In the genomic region with DNA sequence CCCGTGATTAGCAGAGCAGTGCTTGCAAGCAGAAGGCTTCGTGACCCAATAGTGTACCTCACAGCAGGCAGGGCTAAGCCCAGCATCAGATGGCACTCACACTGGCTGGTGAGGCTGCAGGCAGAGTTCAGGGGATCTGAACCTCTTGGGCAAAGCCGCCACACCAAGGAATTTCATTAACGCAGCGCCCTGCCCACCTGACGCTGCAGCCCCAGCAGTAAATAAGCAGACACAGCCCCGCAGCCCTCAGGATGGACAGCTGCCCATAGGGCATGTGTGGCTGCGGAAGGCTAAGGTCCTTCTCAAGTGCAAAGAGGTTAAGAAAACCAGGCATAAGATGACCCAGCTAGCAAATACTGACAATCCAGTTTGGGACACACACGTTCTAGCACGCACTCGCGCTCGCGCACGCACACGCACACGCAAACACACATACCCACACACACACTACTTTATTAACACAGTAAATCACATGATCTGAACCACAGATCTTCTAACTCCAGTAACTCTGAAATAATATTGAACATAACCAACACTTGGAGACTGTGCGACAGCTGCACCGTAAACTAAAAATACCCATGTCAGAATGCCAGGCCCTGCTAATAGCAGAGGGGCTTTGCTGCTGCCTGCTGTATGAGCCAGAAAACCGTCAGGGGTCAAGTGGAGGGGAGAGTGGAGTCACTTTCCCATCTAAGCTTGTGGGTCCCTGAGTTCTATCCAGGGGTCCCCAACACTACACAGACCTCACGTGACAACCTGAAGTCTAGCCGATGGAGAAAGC, we compare ENCODE assay signal across 10 mouse cellular contexts. TPM values are rescaled to one million over a fixed set of nuclear protein-coding genes. Genes with fewer than 3 reads are reported as not detected.
DNase-seq lines count a peak whose midpoint lies in the region; ATAC-seq and TF ChIP-seq lines count a peak whose summit lies in the region.
"Had no signal": no experiment of that assay in that cellular context is flagged by ENCODE, and none has a peak within 500 bp of the region (broad histone marks: within the 10 kb centered on the region; RNA-seq: fewer than 3 reads in every experiment).

No protein-coding gene starts in this region.

- H3K4me2 ChIP-seq in heart, embryonic 13.5 days: peak overlapping the region; percentile 36
- H3K4me2 ChIP-seq in lung, postnatal 0 days (replicated peaks; ENCODE audit: low read depth, low read length): no peak overlapping the region; the same call in 1 of the 2 replicates
- no peak overlapping the region for H3K4me2 ChIP-seq in limb, embryonic 11.5 days (ENCODE audit: low read depth, severe bottlenecking)
- peak overlapping the region; percentile 8; the same call in 1 of the 2 replicates for H3K4me2 ChIP-seq in stomach, embryonic 16.5 days (ENCODE audit: low read depth, low read length)

- 58% methylated on average over 22 of the region's 22 CpGs for WGBS in heart, embryonic 13.5 days
- WGBS in lung, postnatal 0 days: 69% methylated on average over 22 of the region's 22 CpGs
- 66% methylated on average over 22 of the region's 22 CpGs for WGBS in limb, embryonic 11.5 days
- WGBS in stomach, embryonic 16.5 days: 69% methylated on average over 22 of the region's 22 CpGs

- H3K27me3 ChIP-seq in heart, embryonic 13.5 days (replicated peaks): no peaks in the 10 kb centered on the region
- H3K27me3 ChIP-seq in lung, postnatal 0 days (replicated peaks; ENCODE audit: insufficient read depth, low read length): no peaks in the 10 kb centered on the region
- H3K27me3 ChIP-seq in limb, embryonic 11.5 days (ENCODE audit: control insufficient read depth, insufficient read depth, low read length): no peaks in the 10 kb centered on the region
- no peaks in the 10 kb centered on the region for H3K27me3 ChIP-seq in stomach, embryonic 16.5 days (ENCODE audit: control insufficient read depth, insufficient read depth, low read length)
- H3K27me3 ChIP-seq: neural tube, embryonic 13.5 days had no signal

- H3K9ac ChIP-seq in heart, embryonic 13.5 days: peak overlapping the region; percentile 58
- no peak overlapping the region for H3K9ac ChIP-seq in lung, postnatal 0 days (replicated peaks; ENCODE audit: low read depth)
- H3K9ac ChIP-seq in limb, embryonic 11.5 days (ENCODE audit: low read length): no peak overlapping the region
- no peak overlapping the region for H3K9ac ChIP-seq in stomach, embryonic 16.5 days (ENCODE audit: low read length)
- H3K9ac ChIP-seq: neural tube, embryonic 13.5 days had no signal

- H3K9me3 ChIP-seq in heart, embryonic 13.5 days: peaks cover 7% of the 10 kb centered on the region
- H3K9me3 ChIP-seq in lung, postnatal 0 days (ENCODE audit: low read length): no peaks in the 10 kb centered on the region
- no peaks in the 10 kb centered on the region for H3K9me3 ChIP-seq in limb, embryonic 11.5 days (ENCODE audit: control insufficient read depth, low read length)
- H3K9me3 ChIP-seq in stomach, embryonic 16.5 days (replicated peaks; ENCODE audit: control insufficient read depth, low read length): 0 out of 2 replicates have a peak, but pooled peaks cover 6% of the 10 kb centered on the region
- H3K9me3 ChIP-seq: neural tube, embryonic 13.5 days had no signal

- TF ChIP-seq CTCF in lung, postnatal 0 days (IDR thresholded peaks at IDR 0.05): no peak

- no peaks in the 10 kb centered on the region for H3K36me3 ChIP-seq in heart, embryonic 13.5 days
- no peaks in the 10 kb centered on the region for H3K36me3 ChIP-seq in lung, postnatal 0 days (ENCODE audit: insufficient read depth, low read length)
- H3K36me3 ChIP-seq in limb, embryonic 11.5 days (ENCODE audit: control insufficient read depth, insufficient read depth, low read length): no peaks in the 10 kb centered on the region
- no peaks in the 10 kb centered on the region for H3K36me3 ChIP-seq in stomach, embryonic 16.5 days (ENCODE audit: control insufficient read depth, insufficient read depth, low read length)
- H3K36me3 ChIP-seq: neural tube, embryonic 13.5 days had no signal

- peak overlapping the region; percentile 74 for H3K27ac ChIP-seq in heart, embryonic 13.5 days (replicated peaks)
- peak overlapping the region; percentile 54 for H3K27ac ChIP-seq in lung, postnatal 0 days (ENCODE audit: low read length)
- H3K27ac ChIP-seq in limb, embryonic 11.5 days (replicated peaks; ENCODE audit: low read depth, low read length): 0 out of 2 replicates have a peak overlapping the region, but pooled peaks have one; percentile 5
- 0 out of 2 replicates have a peak overlapping the region, but pooled peaks have one; percentile 12 for H3K27ac ChIP-seq in stomach, embryonic 16.5 days (ENCODE audit: low read length)
- H3K27ac ChIP-seq: neural tube, embryonic 13.5 days had no signal

- no peak for DNase-seq in heart, adult 8-10 months (ENCODE audit: low spot score)
- peak; percentile 31 for DNase-seq in lung, postnatal 0 days (ENCODE audit: low spot score)
- no peak for DNase-seq in lung, adult 18-20 months
- DNase-seq in limb, embryonic 11.5 days (ENCODE audit: low spot score): peak; percentile 36
- no peak for DNase-seq in spleen, adult 12 weeks (ENCODE audit: low spot score)
- DNase-seq in layer of hippocampus, adult 8-10 months (ENCODE audit: low spot score in 2 of 2): no peak
- DNase-seq: cerebellum, adult 9-10 months had no signal

- H3K4me3 ChIP-seq in heart, embryonic 13.5 days: no peak overlapping the region
- H3K4me3 ChIP-seq in lung, postnatal 0 days (ENCODE audit: low read depth, low read length): no peak overlapping the region
- H3K4me3 ChIP-seq in limb, embryonic 11.5 days (ENCODE audit: low read depth, low read length): no peak overlapping the region
- H3K4me3 ChIP-seq in stomach, embryonic 16.5 days (replicated peaks; ENCODE audit: low read length): no peak overlapping the region
- H3K4me3 ChIP-seq: neural tube, embryonic 13.5 days had no signal

- TF ChIP-seq EP300 in lung, postnatal 0 days (IDR thresholded peaks at IDR 0.05): no peak; the same call in none of the 2 replicates

- peaks cover 13% of the 10 kb centered on the region for H3K4me1 ChIP-seq in heart, embryonic 13.5 days
- no peaks in the 10 kb centered on the region for H3K4me1 ChIP-seq in lung, postnatal 0 days (ENCODE audit: insufficient read depth, low read depth, low read length)
- peaks cover 12% of the 10 kb centered on the region for H3K4me1 ChIP-seq in limb, embryonic 11.5 days (ENCODE audit: control insufficient read depth, insufficient read depth, low read length)
- H3K4me1 ChIP-seq in stomach, embryonic 16.5 days (ENCODE audit: control insufficient read depth, insufficient read depth, low read length): peaks cover 9% of the 10 kb centered on the region

- ATAC-seq in heart, embryonic 13.5 days (ENCODE audit: extremely low read depth, insufficient number of reproducible peaks, low FRiP score, low TSS enrichment): no peak
- ATAC-seq in lung, postnatal 0 days: peak; percentile 45
- ATAC-seq in limb, embryonic 11.5 days (ENCODE audit: insufficient number of reproducible peaks, low FRiP score, low TSS enrichment, low read depth): peak; percentile 28; the same call in 1 of the 2 replicates
- no peak for ATAC-seq in stomach, embryonic 16.5 days (ENCODE audit: insufficient read depth, low FRiP score)

RNA-seq across cellular contexts. Expression of a gene that starts 30.5 kb away (rescaled TPM):
- 0.36 and 0.78 TPM in 2 replicates for polyA plus RNA-seq in heart, embryonic 13.5 days (2015; fragmentation: Nextera tagmentation; extraction: Ambion mirVana)
- 10 to 100 TPM in 1 of 4 experiments, 1 to 10 TPM in 3; 7.2 to 10.5 (median 7.7) TPM for total RNA-seq in heart, adult 8-10 months (2022)
- polyA plus RNA-seq in lung, postnatal 0 days (2015; fragmentation: Nextera tagmentation; extraction: Ambion mirVana): 1.1 and 1.2 TPM in 2 replicates
- polyA plus RNA-seq in limb, embryonic 11.5 days (2014; fragmentation: Nextera tagmentation; extraction: Ambion mirVana): 0.20 and 0.31 TPM in 2 replicates
- 0.55 and 0.81 TPM in 2 replicates for polyA plus RNA-seq in stomach, embryonic 16.5 days (2015; fragmentation: Nextera tagmentation; extraction: Ambion mirVana)
- total RNA-seq in layer of hippocampus, adult 8-10 months (2022): 1 to 10 TPM; 1.6 to 3.6 (median 2.1) TPM

RNA-seq across cellular contexts. Expression of a gene that starts 53.4 kb away (rescaled TPM):
- polyA plus RNA-seq in heart, embryonic 13.5 days (2015; fragmentation: Nextera tagmentation; extraction: Ambion mirVana): 168 and 174 TPM in 2 replicates
- total RNA-seq in heart, adult 8-10 months (2022): 100 to 1,000 TPM in 1 of 4 experiments, 10 to 100 TPM in 3; 74.2 to 104 (median 85.4) TPM
- polyA plus RNA-seq in lung, postnatal 0 days (2015; fragmentation: Nextera tagmentation; extraction: Ambion mirVana): 126 and 127 TPM in 2 replicates
- polyA plus RNA-seq in limb, embryonic 11.5 days (2014; fragmentation: Nextera tagmentation; extraction: Ambion mirVana): 189 and 202 TPM in 2 replicates
- 121 and 150 TPM in 2 replicates for polyA plus RNA-seq in stomach, embryonic 16.5 days (2015; fragmentation: Nextera tagmentation; extraction: Ambion mirVana)
- 10 to 100 TPM; 41.0 to 46.7 (median 42.8) TPM for total RNA-seq in layer of hippocampus, adult 8-10 months (2022)

Comparison
In these comparisons a context has a peak if more than half of its experiments do, and no peak if none do; other contexts are left out.
1. DNase-seq: peak in lung, postnatal 0 days (single experiment) and limb, embryonic 11.5 days (single experiment); none in heart, adult 8-10 months (single experiment), lung, adult 18-20 months (0 of 2), spleen, adult 12 weeks (single experiment) and layer of hippocampus, adult 8-10 months (0 of 2).
2. ATAC-seq: peak in lung, postnatal 0 days (single experiment) and limb, embryonic 11.5 days (single experiment); none in heart, embryonic 13.5 days (single experiment) and stomach, embryonic 16.5 days (single experiment).
3. H3K27ac ChIP-seq: peak in every context shown above with its lines; median percentile 74 in heart, embryonic 13.5 days; 54 in lung, postnatal 0 days; 12 in stomach, embryonic 16.5 days; 5 in limb, embryonic 11.5 days.
4. H3K4me2 ChIP-seq: peak in heart, embryonic 13.5 days (single experiment) and stomach, embryonic 16.5 days (single experiment); none in lung, postnatal 0 days (single experiment) and limb, embryonic 11.5 days (single experiment).